Mouse (Mus musculus): ENCODE data around the gene Rngtt. TPM values are rescaled to one million over a fixed set of nuclear protein-coding genes. Genes with fewer than 3 reads are reported as not detected.

Gene Rngtt
- polyA plus RNA-seq (2016; fragmentation: Nextera tagmentation; extraction: Ambion mirVana), result 33.3 and 36.6 TPM in 2 replicates

DNA sequence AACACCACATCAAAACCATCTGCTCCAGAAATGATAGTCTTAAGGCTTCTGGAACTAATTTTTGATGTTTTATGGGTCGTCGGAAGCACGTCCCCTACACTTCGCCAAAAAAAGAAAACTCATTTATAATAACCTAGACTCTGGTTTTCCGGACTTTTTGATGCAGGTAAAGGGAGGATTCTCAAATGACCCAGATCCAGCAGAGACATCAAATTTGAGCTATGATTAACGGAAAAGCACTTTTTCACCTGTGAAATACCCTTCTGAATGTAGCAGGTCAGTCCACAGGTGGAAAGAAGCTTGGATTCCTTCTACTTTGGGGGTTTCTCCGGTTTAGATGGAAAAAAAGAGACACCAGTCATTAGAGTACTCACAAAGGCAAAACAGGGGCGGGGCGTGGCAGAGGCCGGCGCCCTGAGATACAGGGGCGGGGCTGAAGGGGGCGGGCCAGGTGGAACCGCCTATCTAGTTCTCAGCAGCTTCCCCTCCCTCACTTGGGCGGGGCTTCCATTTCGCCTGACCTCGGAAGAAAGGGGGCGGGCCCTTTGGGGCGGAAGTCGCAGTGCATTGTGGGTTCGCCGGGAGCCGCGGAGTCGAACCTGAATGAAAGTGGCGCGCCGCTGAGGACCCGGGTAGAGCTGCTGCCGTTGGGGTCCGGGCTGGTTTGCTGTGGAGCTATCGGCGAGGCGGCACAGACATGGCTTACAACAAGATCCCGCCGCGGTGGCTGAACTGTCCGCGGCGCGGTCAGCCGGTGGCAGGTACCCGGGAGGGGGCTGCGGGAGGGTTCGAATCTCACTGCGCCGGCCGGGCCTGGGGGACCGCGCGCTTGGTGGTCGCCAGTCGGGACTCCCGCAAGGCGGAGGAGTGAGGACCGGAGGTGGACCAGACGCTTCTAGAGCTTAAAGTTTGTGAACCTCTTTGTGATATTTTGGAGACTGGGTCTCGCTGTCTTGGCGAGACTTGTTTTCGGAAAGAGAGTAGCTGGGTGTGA, at the start of gene Rngtt:
Rngtt (plus strand) TSS at position 548 of the 994 bp plus-strand sequence.
- Histone ChIP-seq H3K27me3 (ENCODE audit: low read depth, poor library complexity, severe bottlenecking) (no peaks in the 10 kb centered on the region), H3K36me3 (peaks cover 11% of the 10 kb centered on the region; the same call in 1 of the 2 replicates), H3K4me1 (peaks cover 9% of the 10 kb centered on the region), H3K9me3 (replicated peaks) (no peaks in the 10 kb centered on the region), H3K4me3 (peak within 1 kb of the TSS; percentile 95), H3K27ac (replicated peaks) (peak within 1 kb of the TSS; percentile 90)
- DNase-seq (ENCODE audit: low spot score), result peak; percentile 96
- whole genome bisulfite sequencing, result 4% methylated on average over 60 of the region's 60 CpGs

DNA sequence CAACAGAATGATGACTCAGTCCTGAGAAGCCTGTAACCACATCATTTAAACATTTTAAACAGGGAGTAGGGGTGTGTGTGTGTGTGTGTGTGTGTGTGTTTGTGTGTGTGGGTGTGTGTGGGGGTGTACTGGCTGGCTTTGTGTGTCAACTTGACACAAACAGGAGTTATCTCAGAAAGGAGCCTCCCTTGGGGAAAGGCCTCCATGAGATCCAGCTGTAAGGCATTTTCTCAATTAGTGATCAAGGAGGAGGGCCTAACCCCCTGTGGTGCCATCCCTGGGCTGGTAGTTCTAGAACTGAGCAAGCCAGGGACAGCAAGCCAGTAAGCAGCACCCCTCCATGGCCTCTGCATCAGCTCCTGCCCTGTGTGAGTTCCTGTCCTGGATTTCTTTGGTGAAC, 49.8 kb upstream of the Rngtt start:
- Histone ChIP-seq H3K9me3 (replicated peaks) (no peaks in the 10 kb centered on the region), H3K4me1 (peaks cover 3% of the 10 kb centered on the region; the same call in 1 of the 2 replicates), H3K27ac (replicated peaks) (no peak overlapping the region), H3K27me3 (ENCODE audit: low read depth, poor library complexity, severe bottlenecking) (no peaks in the 10 kb centered on the region), H3K36me3 (no peaks in the 10 kb centered on the region), H3K4me3 (no peak overlapping the region)
- no peak for DNase-seq (ENCODE audit: low spot score)

GRCm38 (mm10) chr4:33261311-33261753, 48.8 kb upstream of the Rngtt start:
- no peaks in the 10 kb centered on the region for H3K9me3 ChIP-seq (replicated peaks)
- no peaks in the 10 kb centered on the region for H3K36me3 ChIP-seq
- no peaks in the 10 kb centered on the region for H3K27me3 ChIP-seq (ENCODE audit: low read depth, poor library complexity, severe bottlenecking)
- H3K4me3 ChIP-seq, result no peak overlapping the region
- no peak overlapping the region for H3K27ac ChIP-seq (replicated peaks)
- no peak for DNase-seq (ENCODE audit: low spot score)
- WGBS, result 80% methylated on average over 7 of the region's 7 CpGs
- peaks cover 3% of the 10 kb centered on the region; the same call in 1 of the 2 replicates for H3K4me1 ChIP-seq

DNA sequence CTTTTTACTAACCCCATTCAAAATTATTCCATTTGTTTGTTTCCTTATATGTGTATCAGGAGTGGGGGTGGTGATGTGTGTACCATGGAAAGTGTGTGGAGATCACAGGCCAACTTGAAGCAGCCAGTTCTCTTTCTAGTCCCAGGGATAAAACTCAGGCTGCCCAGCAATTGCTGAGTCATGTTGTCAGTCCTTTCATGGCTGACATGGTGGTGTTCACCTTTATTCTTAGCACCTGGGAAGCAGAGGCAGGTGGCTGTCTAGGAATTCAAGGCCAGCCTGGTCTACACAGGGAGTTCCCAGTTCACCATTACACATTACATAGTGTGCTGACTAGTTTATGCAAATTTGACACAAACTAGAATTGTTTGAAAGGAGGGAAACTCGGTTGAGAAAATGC, 47.2 kb upstream of the Rngtt start:
- Histone ChIP-seq H3K27me3 (ENCODE audit: low read depth, poor library complexity, severe bottlenecking) (no peaks in the 10 kb centered on the region), H3K4me3 (no peak overlapping the region)

DNA sequence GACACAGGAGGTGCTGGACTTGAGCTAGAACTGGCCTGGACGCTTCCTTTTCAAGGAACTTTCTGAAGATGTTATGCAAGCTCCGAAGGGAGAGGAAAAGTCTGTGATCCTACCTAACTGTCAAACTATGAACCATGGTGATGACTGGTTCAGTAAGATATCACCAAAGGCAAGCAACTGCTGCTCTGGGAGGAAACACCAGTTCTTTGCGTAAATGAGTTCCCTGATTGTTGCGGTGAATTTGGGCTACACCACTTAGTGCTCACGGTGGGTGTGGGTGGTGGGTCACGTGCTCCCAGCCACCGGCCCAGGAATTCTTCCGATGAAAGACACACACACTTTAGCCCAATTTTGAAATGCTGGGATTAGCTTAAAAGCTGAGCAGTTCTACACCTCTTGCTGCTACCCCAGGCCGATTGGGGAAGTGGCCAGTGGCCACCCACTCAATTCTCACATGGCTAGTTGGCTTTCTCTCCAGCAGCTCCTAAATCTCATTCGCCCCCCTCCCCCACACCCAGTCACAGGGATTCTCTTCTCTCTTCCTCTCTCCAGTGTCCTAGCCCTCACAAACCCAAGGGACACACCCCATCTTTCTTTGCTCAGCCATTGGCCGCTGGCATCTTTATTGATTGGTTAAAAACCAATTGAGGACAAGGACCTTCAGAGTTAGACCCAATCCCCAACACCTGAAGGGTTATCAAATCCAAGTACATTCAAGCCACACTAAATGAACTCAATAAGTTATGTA, 45.0 kb upstream of the Rngtt start:
- DNase-seq (ENCODE audit: low spot score), result no peak
- no peaks in the 10 kb centered on the region for H3K36me3 ChIP-seq
- H3K4me3 ChIP-seq, result no peak overlapping the region
- no peaks in the 10 kb centered on the region; the same call in 1 of the 2 replicates for H3K9me3 ChIP-seq (replicated peaks)
- 89% methylated on average over 11 of the region's 11 CpGs for WGBS
- H3K27me3 ChIP-seq (ENCODE audit: low read depth, poor library complexity, severe bottlenecking), result no peaks in the 10 kb centered on the region
- H3K4me1 ChIP-seq, result no peaks in the 10 kb centered on the region; the same call in 1 of the 2 replicates
- no peak overlapping the region for H3K27ac ChIP-seq (replicated peaks)

More for the DNA sequence above, 47.2 kb upstream of the Rngtt start:
- no peak for DNase-seq (ENCODE audit: low spot score)
- Histone ChIP-seq H3K4me1 (no peaks in the 10 kb centered on the region; the same call in 1 of the 2 replicates), H3K36me3 (no peaks in the 10 kb centered on the region), H3K27ac (replicated peaks) (no peak overlapping the region), H3K9me3 (replicated peaks) (no peaks in the 10 kb centered on the region; the same call in 1 of the 2 replicates)
- 73% methylated on average over 1 of the region's 1 CpGs for WGBS

- WGBS, result 88% methylated on average over 11 of the region's 11 CpGs
- H3K27ac ChIP-seq (replicated peaks), result no peak overlapping the region
- H3K27me3 ChIP-seq (ENCODE audit: low read depth, poor library complexity, severe bottlenecking), result no peaks in the 10 kb centered on the region
- DNase-seq (ENCODE audit: low spot score), result no peak
- H3K9me3 ChIP-seq (replicated peaks), result no peaks in the 10 kb centered on the region; the same call in 1 of the 2 replicates
- H3K36me3 ChIP-seq, result no peaks in the 10 kb centered on the region
- no peaks in the 10 kb centered on the region for H3K4me1 ChIP-seq
- no peak overlapping the region for H3K4me3 ChIP-seq
Observed at GRCm38 (mm10) chr4:33270386-33271314, 39.5 kb upstream of the Rngtt start.

- no peaks in the 10 kb centered on the region for H3K4me1 ChIP-seq
- H3K27me3 ChIP-seq (ENCODE audit: low read depth, poor library complexity, severe bottlenecking), result no peaks in the 10 kb centered on the region
- 82% methylated on average over 3 of the region's 3 CpGs for WGBS
Observed at GRCm38 (mm10) chr4:33273437-33273836, 36.7 kb upstream of the Rngtt start.

GRCm38 (mm10) chr4:33281891-33282685, 28.0 kb upstream of the Rngtt start:
- DNase-seq (ENCODE audit: low spot score), result no peak
- Histone ChIP-seq H3K9me3 (replicated peaks) (no peaks in the 10 kb centered on the region), H3K27ac (replicated peaks) (no peak overlapping the region), H3K27me3 (ENCODE audit: low read depth, poor library complexity, severe bottlenecking) (no peaks in the 10 kb centered on the region), H3K4me1 (no peaks in the 10 kb centered on the region), H3K4me3 (no peak overlapping the region), H3K36me3 (no peaks in the 10 kb centered on the region)
- WGBS, result 86% methylated on average over 3 of the region's 3 CpGs

More at GRCm38 (mm10) chr4:33273437-33273836, 36.7 kb upstream of the Rngtt start:
- H3K9me3 ChIP-seq (replicated peaks), result no peaks in the 10 kb centered on the region
- no peak overlapping the region for H3K27ac ChIP-seq (replicated peaks)
- DNase-seq (ENCODE audit: low spot score), result no peak
- H3K4me3 ChIP-seq, result no peak overlapping the region
- no peaks in the 10 kb centered on the region for H3K36me3 ChIP-seq

DNA sequence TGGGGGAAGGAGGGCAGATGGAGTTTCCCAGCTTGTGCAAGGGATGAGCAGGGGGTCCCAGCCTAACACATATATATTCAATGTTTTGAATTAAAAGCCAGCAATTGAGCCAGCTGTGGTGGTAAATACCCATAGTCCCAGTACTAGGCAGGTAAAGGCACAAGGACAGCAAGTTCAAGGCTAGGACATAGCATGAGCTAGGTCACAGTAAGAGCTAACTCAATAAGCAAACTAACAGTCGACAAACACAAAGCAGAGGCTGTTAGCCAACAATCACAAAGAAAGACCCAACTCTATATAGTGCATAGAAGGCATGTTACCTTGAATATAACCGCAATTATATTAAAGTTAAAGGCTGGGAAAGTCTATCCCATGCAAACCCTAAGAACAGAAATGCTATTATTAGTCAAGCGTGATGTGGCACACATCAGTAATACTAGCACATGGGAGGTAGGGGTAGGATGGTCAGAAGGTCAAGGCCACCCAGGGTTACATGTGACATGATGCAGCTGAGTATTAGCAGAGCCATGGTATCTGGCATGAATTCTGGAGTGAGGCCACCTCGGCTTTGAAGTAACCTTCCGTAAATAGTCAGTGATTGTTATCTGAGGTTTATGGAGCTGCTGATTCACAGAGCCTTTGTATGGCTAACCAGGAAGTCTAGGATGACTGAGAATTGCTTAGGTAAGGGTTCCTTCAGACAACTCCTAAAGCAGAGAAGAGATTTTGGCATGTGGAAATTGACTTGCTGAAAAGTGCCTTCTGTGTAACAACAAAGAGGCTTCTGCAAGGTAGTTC, 25.8 kb upstream of the Rngtt start:
- Histone ChIP-seq H3K27me3 (ENCODE audit: low read depth, poor library complexity, severe bottlenecking) (no peaks in the 10 kb centered on the region), H3K36me3 (no peaks in the 10 kb centered on the region), H3K9me3 (replicated peaks) (no peaks in the 10 kb centered on the region), H3K4me3 (no peak overlapping the region), H3K27ac (replicated peaks) (no peak overlapping the region), H3K4me1 (no peaks in the 10 kb centered on the region)
- no peak for DNase-seq (ENCODE audit: low spot score)
- WGBS, result 87% methylated on average over 5 of the region's 5 CpGs

- Histone ChIP-seq H3K9me3 (replicated peaks) (no peaks in the 10 kb centered on the region), H3K36me3 (no peaks in the 10 kb centered on the region), H3K27ac (replicated peaks) (no peak overlapping the region), H3K4me3 (no peak overlapping the region), H3K4me1 (no peaks in the 10 kb centered on the region), H3K27me3 (ENCODE audit: low read depth, poor library complexity, severe bottlenecking) (no peaks in the 10 kb centered on the region)
- DNase-seq (ENCODE audit: low spot score), result no peak
- WGBS, result 89% methylated on average over 8 of the region's 8 CpGs
Observed at GRCm38 (mm10) chr4:33285448-33285847, 24.7 kb upstream of the Rngtt start.
